Mouse (Mus musculus): ENCODE results near the gene Slx4. TPM values are rescaled to one million over a fixed set of nuclear protein-coding genes. Genes with fewer than 3 reads are reported as not detected.
"Not testable (repeated sequence)": the region's sequence is repeated elsewhere in the genome, so short reads cannot be mapped to it uniquely, and the experiment has no call there.

Gene Slx4
- polyA plus RNA-seq, 1 experiment from 2014 or later: 16.9 TPM

GRCm38 (mm10) chr16:4026672-4027071 lies 23.1 kb upstream of the Slx4 start:
- Histone ChIP-seq H3K9me3 (replicated peaks; ENCODE audit: control insufficient read depth, low read length) (no peaks in the 10 kb centered on the region; the same call in 1 of the 2 replicates), H3K4me2 (no peak overlapping the region), H3K4me3 (ENCODE audit: low read depth, low read length) (no peak overlapping the region), H3K4me1 (ENCODE audit: control insufficient read depth, insufficient read depth, low read length) (no peaks in the 10 kb centered on the region), H3K36me3 (ENCODE audit: control insufficient read depth, insufficient read depth, low read length) (no peaks in the 10 kb centered on the region), H3K27me3 (ENCODE audit: control insufficient read depth, insufficient read depth, low read length) (no peaks in the 10 kb centered on the region), H3K27ac (ENCODE audit: low read depth, low read length) (no peak overlapping the region), H3K9ac (ENCODE audit: low read depth, low read length) (no peak overlapping the region)
- no peak for ATAC-seq (replicated peaks; ENCODE audit: insufficient number of reproducible peaks, low FRiP score, low TSS enrichment)
- WGBS (ENCODE audit: insufficient replicate concordance): 48% methylated on average over 1 of the region's 1 CpGs

- 61% methylated on average over 4 of the region's 4 CpGs for WGBS (ENCODE audit: insufficient replicate concordance)
- no peaks in the 10 kb centered on the region for H3K27me3 ChIP-seq (ENCODE audit: control insufficient read depth, insufficient read depth, low read length)
- H3K9ac ChIP-seq (ENCODE audit: low read depth, low read length): no peak overlapping the region
Measured at GRCm38 (mm10) chr16:4022719-4023118, 19.1 kb upstream of the Slx4 start.

GRCm38 (mm10) chr16:4021241-4021640 lies 17.7 kb upstream of the Slx4 start:
- no peak overlapping the region for H3K9ac ChIP-seq (ENCODE audit: low read depth, low read length)
- H3K27ac ChIP-seq (ENCODE audit: low read depth, low read length): no peak overlapping the region
- H3K27me3 ChIP-seq (ENCODE audit: control insufficient read depth, insufficient read depth, low read length): no peaks in the 10 kb centered on the region
- no peaks in the 10 kb centered on the region for H3K36me3 ChIP-seq (ENCODE audit: control insufficient read depth, insufficient read depth, low read length)
- no peaks in the 10 kb centered on the region for H3K4me1 ChIP-seq (ENCODE audit: control insufficient read depth, insufficient read depth, low read length)
- no peak for ATAC-seq (replicated peaks; ENCODE audit: insufficient number of reproducible peaks, low FRiP score, low TSS enrichment)
- no peak overlapping the region for H3K4me3 ChIP-seq (ENCODE audit: low read depth, low read length)
- H3K4me2 ChIP-seq: no peak overlapping the region
- 63% methylated on average over 1 of the region's 1 CpGs for WGBS (ENCODE audit: insufficient replicate concordance)
- no peaks in the 10 kb centered on the region for H3K9me3 ChIP-seq (replicated peaks; ENCODE audit: control insufficient read depth, low read length)

More at GRCm38 (mm10) chr16:4022719-4023118, 19.1 kb upstream of the Slx4 start:
- H3K27ac ChIP-seq (ENCODE audit: low read depth, low read length): no peak overlapping the region
- no peaks in the 10 kb centered on the region for H3K9me3 ChIP-seq (replicated peaks; ENCODE audit: control insufficient read depth, low read length)
- H3K4me3 ChIP-seq (ENCODE audit: low read depth, low read length): no peak overlapping the region
- H3K36me3 ChIP-seq (ENCODE audit: control insufficient read depth, insufficient read depth, low read length): no peaks in the 10 kb centered on the region
- no peaks in the 10 kb centered on the region for H3K4me1 ChIP-seq (ENCODE audit: control insufficient read depth, insufficient read depth, low read length)
- ATAC-seq (replicated peaks; ENCODE audit: insufficient number of reproducible peaks, low FRiP score, low TSS enrichment): no peak
- H3K4me2 ChIP-seq: no peak overlapping the region

GRCm38 (mm10) chr16:4017466-4017865 lies 13.9 kb upstream of the Slx4 start:
- not testable (repeated sequence) for ATAC-seq (replicated peaks; ENCODE audit: insufficient number of reproducible peaks, low FRiP score, low TSS enrichment); H3K9ac ChIP-seq (ENCODE audit: low read depth, low read length)
- 73% methylated on average over 6 of the region's 6 CpGs for WGBS (ENCODE audit: insufficient replicate concordance)

GRCm38 (mm10) chr16:4016786-4017185 lies 13.2 kb upstream of the Slx4 start:
- not testable (repeated sequence) for H3K4me2 ChIP-seq; H3K9ac ChIP-seq (ENCODE audit: low read depth, low read length); H3K27ac ChIP-seq (ENCODE audit: low read depth, low read length); H3K27me3 ChIP-seq (ENCODE audit: control insufficient read depth, insufficient read depth, low read length); H3K9me3 ChIP-seq (replicated peaks; ENCODE audit: control insufficient read depth, low read length); H3K4me1 ChIP-seq (ENCODE audit: control insufficient read depth, insufficient read depth, low read length); ATAC-seq (replicated peaks; ENCODE audit: insufficient number of reproducible peaks, low FRiP score, low TSS enrichment); H3K4me3 ChIP-seq (ENCODE audit: low read depth, low read length); H3K36me3 ChIP-seq (ENCODE audit: control insufficient read depth, insufficient read depth, low read length)
- 73% methylated on average over 17 of the region's 17 CpGs for WGBS (ENCODE audit: insufficient replicate concordance)

More at GRCm38 (mm10) chr16:4017466-4017865, 13.9 kb upstream of the Slx4 start:
- H3K36me3 ChIP-seq (ENCODE audit: control insufficient read depth, insufficient read depth, low read length); H3K4me1 ChIP-seq (ENCODE audit: control insufficient read depth, insufficient read depth, low read length); H3K27me3 ChIP-seq (ENCODE audit: control insufficient read depth, insufficient read depth, low read length); H3K27ac ChIP-seq (ENCODE audit: low read depth, low read length); H3K4me2 ChIP-seq; H3K4me3 ChIP-seq (ENCODE audit: low read depth, low read length); H3K9me3 ChIP-seq (replicated peaks; ENCODE audit: control insufficient read depth, low read length): not testable (repeated sequence)

- no peak overlapping the region for H3K4me2 ChIP-seq
Measured at GRCm38 (mm10) chr16:4014040-4014668, 10.6 kb upstream of the Slx4 start.

DNA sequence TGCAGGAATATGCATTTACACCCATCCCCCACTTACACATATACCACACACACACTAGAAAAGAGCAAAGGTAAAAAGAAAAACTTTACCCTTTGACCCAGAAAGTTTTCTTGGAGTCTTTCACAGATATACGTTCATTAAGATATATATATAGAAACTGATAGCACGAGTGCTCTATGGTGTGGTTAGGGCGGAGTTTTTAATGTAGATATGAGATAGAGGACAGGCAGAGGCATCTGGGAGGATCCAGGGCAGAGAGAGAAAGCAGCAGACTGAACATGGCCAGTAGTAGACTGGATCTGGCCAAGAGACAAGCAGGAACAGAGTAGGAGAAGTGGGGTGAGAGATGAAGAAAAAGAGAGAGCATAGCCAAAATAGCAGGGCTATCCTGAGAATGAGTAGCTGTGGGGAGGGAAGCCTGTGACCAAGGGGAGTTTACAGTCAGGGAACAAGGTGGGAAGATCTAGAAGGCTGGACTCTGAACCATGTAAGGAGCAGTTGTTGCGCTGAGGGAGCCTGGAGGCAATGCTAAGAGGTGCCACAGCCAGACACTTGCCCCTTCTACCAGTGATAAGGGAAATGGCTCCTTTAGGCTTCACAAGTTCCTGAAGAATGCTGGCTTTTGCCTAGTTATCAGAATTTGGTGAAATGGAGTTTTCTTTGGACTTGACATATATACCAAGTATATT lies 9.5 kb upstream of the Slx4 start:
- no peaks in the 10 kb centered on the region for H3K36me3 ChIP-seq (ENCODE audit: control insufficient read depth, insufficient read depth, low read length)
- no peak for ATAC-seq (replicated peaks; ENCODE audit: insufficient number of reproducible peaks, low FRiP score, low TSS enrichment)
- H3K27me3 ChIP-seq (ENCODE audit: control insufficient read depth, insufficient read depth, low read length): no peaks in the 10 kb centered on the region
- 52% methylated on average over 4 of the region's 4 CpGs for WGBS (ENCODE audit: insufficient replicate concordance)
- H3K4me1 ChIP-seq (ENCODE audit: control insufficient read depth, insufficient read depth, low read length): no peaks in the 10 kb centered on the region
- no peak overlapping the region for H3K9ac ChIP-seq (ENCODE audit: low read depth, low read length)
- no peaks in the 10 kb centered on the region for H3K9me3 ChIP-seq (replicated peaks; ENCODE audit: control insufficient read depth, low read length)
- H3K27ac ChIP-seq (ENCODE audit: low read depth, low read length): no peak overlapping the region
- no peak overlapping the region for H3K4me3 ChIP-seq (ENCODE audit: low read depth, low read length)
- H3K4me2 ChIP-seq: no peak overlapping the region

More at GRCm38 (mm10) chr16:4014040-4014668, 10.6 kb upstream of the Slx4 start:
- H3K9ac ChIP-seq (ENCODE audit: low read depth, low read length): no peak overlapping the region
- WGBS (ENCODE audit: insufficient replicate concordance): 80% methylated on average over 5 of the region's 5 CpGs
- H3K9me3 ChIP-seq (replicated peaks; ENCODE audit: control insufficient read depth, low read length): no peaks in the 10 kb centered on the region
- ATAC-seq (replicated peaks; ENCODE audit: insufficient number of reproducible peaks, low FRiP score, low TSS enrichment): no peak
- H3K36me3 ChIP-seq (ENCODE audit: control insufficient read depth, insufficient read depth, low read length): no peaks in the 10 kb centered on the region
- H3K4me3 ChIP-seq (ENCODE audit: low read depth, low read length): no peak overlapping the region
- H3K4me1 ChIP-seq (ENCODE audit: control insufficient read depth, insufficient read depth, low read length): no peaks in the 10 kb centered on the region
- H3K27me3 ChIP-seq (ENCODE audit: control insufficient read depth, insufficient read depth, low read length): no peaks in the 10 kb centered on the region
- H3K27ac ChIP-seq (ENCODE audit: low read depth, low read length): no peak overlapping the region

DNA sequence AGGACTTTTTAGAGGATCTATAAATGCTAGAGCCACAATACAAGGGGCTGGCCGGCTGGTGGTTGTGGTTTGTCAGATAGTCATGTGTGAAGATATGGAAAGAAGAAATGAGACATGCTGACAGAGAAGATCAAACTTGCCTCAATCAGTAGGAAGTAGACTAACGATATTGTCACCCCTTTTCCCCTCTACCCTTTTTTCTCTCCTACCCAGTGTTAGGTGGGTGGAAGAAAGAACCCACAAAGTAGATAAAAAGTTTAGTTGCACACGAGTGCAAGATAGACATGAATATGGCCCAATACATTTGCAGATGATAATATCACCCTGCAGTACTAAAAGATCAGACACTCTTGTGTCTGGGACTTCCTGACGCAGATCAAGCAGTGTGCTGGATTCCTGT lies 15.2 kb downstream of the Slx4 start:
- ATAC-seq (replicated peaks; ENCODE audit: insufficient number of reproducible peaks, low FRiP score, low TSS enrichment): no peak
- WGBS (ENCODE audit: insufficient replicate concordance): 86% methylated on average over 4 of the region's 4 CpGs

More for the DNA sequence above, 15.2 kb downstream of the Slx4 start:
- Histone ChIP-seq H3K36me3 (ENCODE audit: control insufficient read depth, insufficient read depth, low read length) (peaks cover 70% of the 10 kb centered on the region), H3K4me1 (ENCODE audit: control insufficient read depth, insufficient read depth, low read length) (no peaks in the 10 kb centered on the region), H3K27ac (ENCODE audit: low read depth, low read length) (no peak overlapping the region), H3K27me3 (ENCODE audit: control insufficient read depth, insufficient read depth, low read length) (no peaks in the 10 kb centered on the region), H3K4me3 (ENCODE audit: low read depth, low read length) (no peak overlapping the region), H3K4me2 (no peak overlapping the region), H3K9me3 (replicated peaks; ENCODE audit: control insufficient read depth, low read length) (no peaks in the 10 kb centered on the region), H3K9ac (ENCODE audit: low read depth, low read length) (no peak overlapping the region)
